Mouse (Mus musculus) adipose tissue, adult 10 weeks (tissue): ENCODE measurements around the gene Zzef1. TPM values are rescaled to one million over a fixed set of nuclear protein-coding genes. Genes with fewer than 3 reads are reported as not detected.

Experiments
- polyA plus RNA-seq: library from polyadenylated mRNA; stranded (reverse); fragments of 350-450 nt; fragmentation: Illumina TruSeq; extraction: RNeasy Lipid Tissue Mini Kit (QIAGEN cat#74804); gene quantifications from one replicate; pipeline ENCODE4 v1.2.3, GENCODE M21; 2014; ENCODE audit warnings: low read depth, low replicate concordance

Gene Zzef1
- polyA plus RNA-seq, result 21.9 TPM

GRCm38 (mm10) chr11:72795455-72796295, at the start of gene Zzef1, which contains the start of gene Cyb5d2:
TSS of gene Zzef1 (plus strand) at chr11:72796226.
TSS of gene Cyb5d2 (minus strand) at chr11:72796142.

GRCm38 (mm10) chr11:72961072-72961980, 165.3 kb downstream of the Zzef1 start, which contains the start of gene Atp2a3:
TSS of gene Atp2a3 (plus strand) at chr11:72961169.

Other genes with a start within 250 kb of the Zzef1 start
- gene Spns3, start 245.7 kb upstream of the Zzef1 start, polyA plus RNA-seq, result 1.2 TPM
- 23.2 TPM for gene Ube2g1, start 188.9 kb upstream of the Zzef1 start, polyA plus RNA-seq
- 26.2 TPM for gene Ankfy1, start 106.2 kb upstream of the Zzef1 start, polyA plus RNA-seq
- gene Cyb5d2, start 84 bp upstream of the Zzef1 start, polyA plus RNA-seq, result 12.0 TPM
- 15.2 TPM for gene Atp2a3, start 164.9 kb downstream of the Zzef1 start, polyA plus RNA-seq
- gene P2rx1, start 202.9 kb downstream of the Zzef1 start, polyA plus RNA-seq, result 2.7 TPM
- gene Camkk1, start 222.8 kb downstream of the Zzef1 start, polyA plus RNA-seq, result 5.9 TPM